Mouse (Mus musculus): Measurements from ENCODE around the gene Grk4. TPM values are rescaled to one million over a fixed set of nuclear protein-coding genes. Genes with fewer than 3 reads are reported as not detected.

Grk4 gene
- total RNA-seq (2015; ENCODE audit: low replicate concordance) (0.63 TPM in 1 of 2 replicates, not detected in the other), total RNA-seq (2017; ENCODE audit: low replicate concordance) (0.51 and 0.56 TPM in 2 replicates)

- ATAC-seq (replicated peaks; ENCODE audit: low FRiP score, poor library complexity, severe bottlenecking) = peak; percentile 93
These were observed at the start of gene Grk4, which contains the start of gene Nop14 for GRCm38 (mm10) chr5:34659686-34660590. TSS of gene Grk4 (plus strand) at chr5:34660379. TSS of gene Nop14 (minus strand) at chr5:34660148.

GRCm38 (mm10) chr5:34632996-34633395, 27.2 kb upstream of the Grk4 start:
- peak; percentile 63 for ATAC-seq (replicated peaks; ENCODE audit: low FRiP score, poor library complexity, severe bottlenecking)

GRCm38 (mm10) chr5:34633641-34634040, 26.5 kb upstream of the Grk4 start:
- no peak for ATAC-seq (replicated peaks; ENCODE audit: low FRiP score, poor library complexity, severe bottlenecking)

DNA sequence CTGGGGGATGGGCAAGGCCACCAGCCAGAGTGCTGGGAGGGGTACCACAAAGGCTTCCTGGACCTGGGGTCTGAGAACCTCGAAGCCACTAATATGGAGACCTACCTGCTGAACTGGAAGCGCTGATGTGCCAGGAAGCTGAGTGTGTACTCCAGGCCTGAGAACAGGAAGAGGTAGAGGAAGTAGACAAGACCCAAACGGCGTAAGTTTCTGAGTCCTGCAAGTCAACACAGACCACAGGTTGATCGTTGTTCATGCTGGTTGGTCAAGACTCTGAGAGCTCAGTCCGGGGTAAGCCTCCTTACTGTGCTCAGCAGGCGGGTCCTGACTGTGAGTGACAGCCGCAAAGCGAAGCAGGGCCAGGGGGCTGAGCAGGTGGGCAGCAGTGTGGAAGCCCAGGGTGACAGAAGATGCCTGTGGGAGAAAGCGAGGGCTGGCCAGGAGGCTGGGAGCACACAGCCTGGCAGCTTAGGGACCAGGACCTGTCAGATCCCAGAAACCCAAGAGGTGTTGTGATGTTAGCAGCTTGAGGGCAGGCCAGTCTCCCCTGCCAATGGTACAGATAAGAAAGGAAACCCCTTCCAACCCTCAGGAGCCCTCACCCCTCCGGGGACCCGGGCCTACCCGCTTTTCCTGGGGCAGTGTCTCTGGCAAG, 25.3 kb upstream of the Grk4 start:
- ATAC-seq (replicated peaks; ENCODE audit: low FRiP score, poor library complexity, severe bottlenecking) = no peak

DNA sequence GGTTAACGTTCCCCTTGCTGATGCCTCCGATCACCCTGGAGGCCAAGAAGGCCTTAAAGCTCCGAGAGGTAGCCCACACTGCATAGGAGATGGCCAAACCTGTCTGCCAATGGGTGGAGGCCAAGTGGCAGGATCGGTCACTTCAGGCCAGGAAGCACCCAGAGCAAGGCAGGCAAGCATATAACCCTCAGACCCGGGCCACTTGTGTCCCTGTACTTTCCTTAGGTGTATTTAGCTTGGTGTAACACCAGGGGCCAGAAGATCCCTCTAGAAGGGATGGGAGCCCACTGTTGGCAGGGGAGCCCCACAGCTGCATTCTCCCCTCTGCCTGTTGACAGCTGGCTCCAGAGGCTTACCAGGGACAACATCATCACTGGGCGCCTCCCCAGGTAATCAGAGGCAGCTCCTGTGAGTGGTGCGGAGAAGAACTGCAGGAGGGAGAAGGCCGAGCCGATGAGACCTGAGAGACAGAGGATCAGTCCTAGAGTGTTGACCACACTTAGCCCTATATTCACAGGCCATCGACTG, 24.4 kb upstream of the Grk4 start:
- no peak for ATAC-seq (replicated peaks; ENCODE audit: low FRiP score, poor library complexity, severe bottlenecking)

- ATAC-seq (replicated peaks; ENCODE audit: low FRiP score, poor library complexity, severe bottlenecking) = peak; percentile 79
These were observed 23.5 kb upstream of the Grk4 start, which contains the start of gene Mfsd10 for GRCm38 (mm10) chr5:34636481-34637287. TSS of gene Mfsd10 (minus strand) at chr5:34637212.

GRCm38 (mm10) chr5:34637591-34638156, 22.5 kb upstream of the Grk4 start:
- ATAC-seq (replicated peaks; ENCODE audit: low FRiP score, poor library complexity, severe bottlenecking) = no peak

- ATAC-seq (replicated peaks; ENCODE audit: low FRiP score, poor library complexity, severe bottlenecking) = no peak
These were observed 18.2 kb upstream of the Grk4 start for GRCm38 (mm10) chr5:34641991-34642390.

DNA sequence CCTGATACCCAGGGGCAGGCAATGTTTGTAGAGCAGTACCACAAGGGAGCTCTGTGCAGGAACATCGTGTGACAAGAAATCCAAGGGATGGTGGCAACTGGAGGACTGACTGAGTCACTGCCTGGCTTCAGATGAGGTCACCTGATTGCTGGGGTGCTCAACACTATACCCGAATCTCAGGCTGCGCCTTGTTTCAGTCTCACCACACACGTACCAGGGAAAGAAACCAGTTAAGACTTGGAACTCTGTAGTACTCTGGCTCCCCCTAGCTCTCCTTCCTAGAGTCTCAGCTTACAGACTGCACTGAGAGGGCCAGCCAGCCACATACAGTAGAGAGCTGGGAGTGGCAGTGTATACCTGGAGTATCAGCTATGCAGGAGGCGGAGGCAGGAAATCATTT, 17.2 kb upstream of the Grk4 start:
- ATAC-seq (replicated peaks; ENCODE audit: low FRiP score, poor library complexity, severe bottlenecking) = peak; percentile 70

- peak; percentile 73 for ATAC-seq (replicated peaks; ENCODE audit: low FRiP score, poor library complexity, severe bottlenecking)
These were observed 12.6 kb upstream of the Grk4 start for GRCm38 (mm10) chr5:34647581-34647980.

- 0 out of 2 replicates have a peak, but pooled peaks have one; percentile 23 for ATAC-seq (replicated peaks; ENCODE audit: low FRiP score, poor library complexity, severe bottlenecking)
These were observed 7.2 kb upstream of the Grk4 start for GRCm38 (mm10) chr5:34652961-34653360.

DNA sequence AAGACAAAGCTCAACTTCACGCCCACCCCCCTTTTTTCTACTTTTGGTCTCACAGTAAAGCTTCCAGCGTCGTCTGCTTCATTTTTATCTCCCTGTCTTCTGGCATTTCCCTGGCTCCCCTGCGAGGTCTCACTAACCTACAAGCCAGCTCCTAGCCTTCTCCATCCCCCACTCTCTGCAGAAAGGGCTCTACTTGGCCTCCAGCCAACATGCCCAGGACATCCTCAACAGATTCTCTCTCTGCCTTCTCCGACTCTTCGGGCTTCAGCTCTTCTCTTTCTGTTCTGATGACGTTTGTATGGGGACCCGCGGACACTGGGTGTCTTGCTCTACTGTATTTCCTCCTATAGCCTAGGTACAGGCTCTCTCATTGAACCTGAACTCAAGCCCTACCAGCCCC, 5.3 kb upstream of the Grk4 start:
- ATAC-seq (replicated peaks; ENCODE audit: low FRiP score, poor library complexity, severe bottlenecking) = no peak

- no peak for ATAC-seq (replicated peaks; ENCODE audit: low FRiP score, poor library complexity, severe bottlenecking)
These were observed 2.6 kb upstream of the Grk4 start for GRCm38 (mm10) chr5:34657556-34657955.

GRCm38 (mm10) chr5:34660591-34661130, 482 bp downstream of the Grk4 start:
- peak; percentile 8 for ATAC-seq (replicated peaks; ENCODE audit: low FRiP score, poor library complexity, severe bottlenecking)

DNA sequence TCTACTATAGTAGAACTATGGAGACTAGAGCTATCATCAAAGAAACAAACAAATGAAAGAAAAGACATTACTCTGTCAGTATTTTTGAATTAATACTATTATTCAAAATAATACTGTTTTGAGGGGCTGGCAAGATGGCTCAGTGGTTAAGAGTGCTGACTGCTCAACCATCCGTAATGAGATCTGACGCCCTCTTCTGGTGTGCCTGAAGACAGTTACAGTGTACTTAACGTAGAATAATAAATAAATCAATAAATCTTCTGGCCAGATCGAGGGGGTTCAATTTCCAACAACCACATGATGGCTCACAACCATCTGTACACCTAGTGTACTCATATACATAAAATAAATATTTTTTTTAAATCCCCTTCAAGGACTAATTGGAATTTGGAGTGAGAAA, 1.7 kb downstream of the Grk4 start:
- ATAC-seq (replicated peaks; ENCODE audit: low FRiP score, poor library complexity, severe bottlenecking) = no peak

- ATAC-seq (replicated peaks; ENCODE audit: low FRiP score, poor library complexity, severe bottlenecking) = no peak
These were observed 3.1 kb downstream of the Grk4 start for GRCm38 (mm10) chr5:34663231-34663630.

DNA sequence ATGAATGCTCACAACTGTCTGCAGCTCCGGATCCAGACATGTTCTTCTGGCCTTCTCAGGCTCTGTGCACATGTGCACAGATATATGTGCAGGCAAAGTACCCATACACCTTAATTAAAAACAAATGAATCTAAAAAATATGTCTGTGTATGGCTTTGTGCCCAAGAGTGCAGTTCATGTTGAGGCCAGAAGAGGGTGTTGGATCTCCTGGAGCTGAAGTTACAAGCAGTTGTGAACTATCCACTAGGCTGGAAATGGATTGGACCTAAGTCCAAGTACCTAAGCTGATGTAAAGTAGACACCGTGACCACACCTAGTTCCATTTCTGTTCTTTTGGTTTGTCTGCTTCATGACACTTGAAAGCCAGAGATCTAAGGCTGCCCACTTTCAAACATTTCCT, 9.3 kb downstream of the Grk4 start:
- peak; percentile 73; the same call in 1 of the 2 replicates for ATAC-seq (replicated peaks; ENCODE audit: low FRiP score, poor library complexity, severe bottlenecking)

- ATAC-seq (replicated peaks; ENCODE audit: low FRiP score, poor library complexity, severe bottlenecking) = no peak
These were observed 10.1 kb downstream of the Grk4 start for GRCm38 (mm10) chr5:34670280-34670679.

GRCm38 (mm10) chr5:34689868-34690267, 29.7 kb downstream of the Grk4 start:
- ATAC-seq (replicated peaks; ENCODE audit: low FRiP score, poor library complexity, severe bottlenecking) = no peak
